Mouse (Mus musculus): ENCODE measurements around the gene Aurka.

Gene Aurka

GRCm38 (mm10) chr2:172370411-172371223 lies at the start of gene Aurka, which contains the start of gene Cstf1:
Aurka (minus strand) TSS chr2:172370535.
Cstf1 (plus strand) TSS chr2:172370681.
- CTCF ChIA-PET, result interaction anchor here (0.5 to 0.7 kb wide), 3 partner anchors 25 to 1706 kb away, joined by 3 read pairs; no protein-coding TSS in a partner anchor

GRCm38 (mm10) chr2:172418208-172418607 lies 47.9 kb upstream of the Aurka start:
- CTCF ChIA-PET, result no interaction called here

GRCm38 (mm10) chr2:172416876-172417275 lies 46.5 kb upstream of the Aurka start:
- CTCF ChIA-PET, result no interaction called here

DNA sequence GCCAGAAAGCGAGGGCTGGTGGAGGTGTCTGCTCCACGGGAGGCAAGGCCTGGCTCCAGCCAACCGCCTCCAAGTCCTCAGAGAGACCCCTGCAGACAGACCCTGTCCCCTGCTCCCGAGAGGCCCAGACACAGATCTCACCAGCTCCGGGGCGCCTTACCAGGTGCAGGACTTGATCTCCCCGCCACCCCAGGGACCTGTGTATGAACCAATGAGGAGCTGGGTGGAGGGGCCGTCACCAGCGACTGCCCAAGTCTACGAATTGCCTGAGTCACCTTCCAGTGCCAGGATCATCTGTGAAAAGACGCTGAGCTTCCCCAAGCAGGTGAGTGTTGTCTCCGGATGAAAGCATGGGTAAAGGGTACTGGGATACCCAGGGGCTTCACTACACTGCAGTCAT lies 45.9 kb upstream of the Aurka start:
- CTCF ChIA-PET, result no interaction called here

- CTCF ChIA-PET, result interaction anchor here (0.6 kb wide), 1 partner anchor 28 kb away, joined by 4 read pairs; no protein-coding TSS in a partner anchor
Observed at GRCm38 (mm10) chr2:172413894-172414293, 43.6 kb upstream of the Aurka start.

DNA sequence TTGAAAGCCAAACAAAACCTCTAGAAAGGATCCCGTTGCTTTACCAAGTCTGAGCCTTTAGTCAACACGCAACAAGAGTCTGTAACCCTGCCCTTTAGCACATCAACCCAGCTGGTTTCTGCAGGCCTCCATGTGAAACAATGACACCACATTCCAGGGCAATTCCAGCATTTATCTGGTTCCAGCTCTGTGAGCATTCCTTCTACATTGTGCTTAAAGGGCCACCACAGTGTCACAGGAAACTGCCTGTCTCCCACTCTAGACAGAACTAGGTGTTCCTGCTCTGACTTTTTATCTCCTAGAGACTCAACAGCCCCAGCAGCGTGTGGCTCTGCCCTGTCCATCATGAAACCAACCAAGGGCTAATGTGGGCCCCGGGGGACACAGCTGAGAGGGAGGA lies 42.9 kb upstream of the Aurka start:
- CTCF ChIA-PET, result interaction anchor here (0.6 kb wide), 1 partner anchor 28 kb away, joined by 4 read pairs; no protein-coding TSS in a partner anchor

DNA sequence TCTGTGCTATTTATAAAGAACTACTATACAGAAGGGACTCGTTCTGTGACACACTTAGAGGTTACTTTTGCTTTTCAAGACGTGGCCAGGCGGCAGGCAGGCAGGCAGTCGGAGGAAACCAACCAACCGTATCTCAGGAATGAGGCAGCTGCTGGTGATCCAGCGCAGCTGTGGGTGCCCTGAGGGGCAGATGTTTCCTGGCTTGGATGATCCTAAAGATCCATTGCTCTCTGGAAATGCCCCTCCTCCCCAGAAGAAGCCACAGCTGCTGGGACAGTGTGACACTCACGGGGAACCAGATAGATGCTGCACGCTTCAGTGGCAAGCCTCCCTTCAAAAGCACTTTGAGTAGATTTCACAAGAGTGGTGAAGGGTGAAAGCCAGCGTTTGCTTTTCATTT lies 42.1 kb upstream of the Aurka start:
- CTCF ChIA-PET, result no interaction called here

GRCm38 (mm10) chr2:172411091-172411490 lies 40.8 kb upstream of the Aurka start:
- CTCF ChIA-PET, result no interaction called here

DNA sequence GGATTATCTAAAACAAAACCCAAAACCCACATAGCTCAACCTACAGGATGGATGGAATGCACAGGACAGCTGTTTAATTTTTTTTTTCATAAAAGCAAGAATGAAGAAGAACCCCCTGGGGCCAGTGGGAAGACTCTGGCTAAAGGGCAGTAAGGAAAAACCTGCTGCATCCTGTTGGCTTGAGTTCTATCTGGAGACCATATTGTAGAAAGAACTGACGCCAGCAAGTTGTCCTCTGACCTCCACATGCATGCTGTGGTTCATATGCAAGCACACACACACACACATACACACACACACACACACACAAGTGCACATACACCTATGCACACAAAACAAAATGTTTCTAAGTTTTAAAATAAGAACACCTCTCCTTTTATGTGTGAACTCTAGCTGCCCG lies 40.4 kb upstream of the Aurka start:
- CTCF ChIA-PET, result no interaction called here

GRCm38 (mm10) chr2:172407499-172407898 lies 37.2 kb upstream of the Aurka start:
- CTCF ChIA-PET, result no interaction called here

DNA sequence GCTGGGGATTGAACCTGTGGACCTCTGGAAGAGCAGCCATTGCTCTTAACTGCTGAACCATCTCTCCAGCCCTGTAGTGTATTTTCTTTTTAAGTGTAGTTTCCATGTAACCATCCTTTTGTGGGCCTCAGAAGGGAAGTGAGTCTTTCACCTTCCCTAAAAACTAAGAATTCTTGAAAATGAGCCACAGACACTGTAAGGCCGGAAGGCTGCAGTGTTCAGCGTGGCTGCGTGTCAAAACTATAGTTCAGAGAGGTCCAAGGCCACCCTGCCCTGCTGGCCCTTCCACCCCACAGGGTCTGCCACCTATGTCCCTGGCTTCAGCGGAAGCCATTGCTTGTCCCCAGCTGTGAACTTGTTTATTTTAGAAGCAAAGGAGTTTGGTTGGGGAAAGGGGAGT lies 35.8 kb upstream of the Aurka start:
- CTCF ChIA-PET, result no interaction called here

- CTCF ChIA-PET, result interaction anchor here (0.8 kb wide), 1 partner anchor 22 kb away, joined by 4 read pairs; no protein-coding TSS in a partner anchor
Observed at GRCm38 (mm10) chr2:172405011-172405410, 34.7 kb upstream of the Aurka start.

- CTCF ChIA-PET, result interaction anchor here (0.8 kb wide), 1 partner anchor 23 kb away, joined by 4 read pairs; no protein-coding TSS in a partner anchor
Observed at GRCm38 (mm10) chr2:172404239-172404638, 33.9 kb upstream of the Aurka start.

DNA sequence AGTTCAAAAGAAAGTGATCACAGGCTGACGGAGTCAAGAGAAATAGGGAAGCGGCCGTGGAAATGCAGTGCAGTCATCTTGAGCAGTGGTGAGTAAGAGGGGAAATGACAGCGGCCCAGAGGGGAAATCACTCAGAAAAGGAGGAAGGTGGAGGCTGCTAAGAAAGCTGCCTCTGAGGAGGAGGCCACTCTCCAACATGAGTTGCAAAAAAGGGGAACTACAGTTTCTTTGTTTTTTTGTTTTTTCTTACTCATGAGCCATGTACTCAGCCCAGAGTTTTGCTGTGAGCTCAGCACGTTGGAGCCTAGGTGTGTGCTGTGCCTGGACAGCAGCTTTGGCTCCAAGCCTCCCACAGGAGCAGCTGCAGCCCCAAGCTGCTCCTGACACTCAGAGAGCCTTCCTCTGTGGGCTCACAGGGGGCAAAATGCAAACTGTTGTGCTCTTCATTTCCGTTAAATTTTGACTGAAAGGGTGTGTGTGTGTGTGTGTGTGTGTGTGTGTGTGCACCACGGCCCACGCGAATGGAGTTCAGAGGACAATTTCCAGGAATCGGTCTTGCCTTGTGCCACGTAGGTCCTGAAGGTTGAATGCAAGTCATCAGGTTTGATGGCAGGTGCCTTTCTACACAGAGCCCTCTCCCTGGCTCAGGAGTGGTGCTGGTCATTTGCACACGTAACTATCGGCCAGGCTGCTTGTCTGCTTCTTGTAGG lies 30.9 kb upstream of the Aurka start:
- CTCF ChIA-PET, result interaction anchor here (1.0 kb wide), 1 partner anchor 39 kb away, joined by 3 read pairs; the partner anchor contains the start of gene Rtf2

- CTCF ChIA-PET, result no interaction called here
Observed at GRCm38 (mm10) chr2:172399901-172400300, 29.6 kb upstream of the Aurka start.

DNA sequence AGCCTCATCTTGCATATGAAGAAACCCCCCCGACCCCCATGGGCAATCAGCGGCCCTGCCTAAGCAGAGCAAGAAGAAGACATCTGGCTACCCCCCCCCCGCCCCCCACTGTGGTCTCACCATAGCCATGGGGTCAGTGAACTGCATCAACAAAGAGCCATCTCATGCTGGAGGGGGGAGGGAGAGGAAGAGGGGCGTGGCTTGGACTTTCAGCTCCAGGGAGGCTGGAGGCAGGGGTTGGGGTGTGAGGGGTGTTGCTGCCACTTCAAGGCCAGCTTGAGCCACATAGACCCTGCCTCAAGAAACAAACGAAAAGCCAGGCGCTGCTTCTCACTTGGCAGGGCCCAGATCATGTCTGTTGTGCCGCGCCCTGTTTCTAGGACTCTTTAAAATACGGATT lies 25.6 kb upstream of the Aurka start:
- CTCF ChIA-PET, result no interaction called here

- CTCF ChIA-PET, result no interaction called here
Observed at GRCm38 (mm10) chr2:172394671-172395070, 24.3 kb upstream of the Aurka start.

DNA sequence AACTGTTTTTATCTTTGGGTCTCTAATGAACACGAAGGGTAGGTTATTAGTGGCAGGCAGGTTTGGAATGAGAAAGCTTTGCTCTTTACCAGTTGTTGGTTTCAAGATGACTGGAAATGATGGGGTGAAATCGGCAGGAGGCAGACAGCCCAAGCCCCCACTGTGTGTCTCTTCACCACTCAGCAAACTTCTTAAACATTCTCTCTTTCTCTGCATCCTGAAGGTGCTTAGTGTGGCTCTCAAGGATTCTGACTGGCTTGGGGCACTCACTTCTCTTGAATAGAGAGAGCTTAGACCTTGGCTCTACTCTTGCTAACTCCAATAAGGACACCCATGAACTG lies 23.7 kb upstream of the Aurka start:
- CTCF ChIA-PET, result interaction anchor here (1.0 to 2.4 kb wide), 2 partner anchors 15 to 53 kb away, joined by 3 to 13 read pairs; no protein-coding TSS in a partner anchor

- CTCF ChIA-PET, result interaction anchor here (0.7 to 2.4 kb wide), 3 partner anchors 15 to 721 kb away, joined by 3 to 13 read pairs (median 7); no protein-coding TSS in a partner anchor
Observed at GRCm38 (mm10) chr2:172393391-172394051, 23.2 kb upstream of the Aurka start, which contains the start of gene Cass4. Cass4 (plus strand) TSS chr2:172393794.

GRCm38 (mm10) chr2:172392041-172392521 lies 21.7 kb upstream of the Aurka start:
- CTCF ChIA-PET, result interaction anchor here (2.4 kb wide), 1 partner anchor 55 kb away, joined by 13 read pairs; no protein-coding TSS in a partner anchor

DNA sequence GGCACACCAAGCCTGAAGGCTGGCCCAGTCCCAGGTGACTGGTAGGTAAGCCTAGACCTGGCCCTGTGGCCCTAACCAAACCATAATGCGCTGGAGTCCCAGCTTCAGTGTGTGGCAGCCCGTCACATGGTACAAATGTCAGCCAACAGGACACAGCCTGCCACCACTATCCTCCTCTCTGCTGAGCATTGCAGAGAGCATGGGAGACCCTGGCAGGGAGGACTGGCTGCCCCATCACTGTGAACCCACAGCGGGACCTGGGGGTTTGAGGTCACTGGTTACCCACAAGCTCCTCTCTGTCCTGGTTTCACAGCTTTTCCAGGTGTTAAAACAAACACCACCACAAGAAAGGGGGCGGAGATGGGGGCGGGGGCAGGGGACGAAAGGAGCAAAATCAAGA lies 20.0 kb upstream of the Aurka start:
- CTCF ChIA-PET, result interaction anchor here (0.6 to 0.7 kb wide), 3 partner anchors 38 to 370 kb away, joined by 3 to 5 read pairs (median 4); no protein-coding TSS in a partner anchor

GRCm38 (mm10) chr2:172384715-172385114 lies 14.4 kb upstream of the Aurka start:
- CTCF ChIA-PET, result no interaction called here
